Comparison of ENCODE assay signal across 11 mouse cellular contexts in genomic region chr10:62401641-62402111, GRCm38 (mm10). TPM values are rescaled to one million over a fixed set of nuclear protein-coding genes. Genes with fewer than 3 reads are reported as not detected.
DNase-seq lines count a peak whose midpoint lies in the region; ATAC-seq and TF ChIP-seq lines count a peak whose summit lies in the region.
"Had no signal": no experiment of that assay in that cellular context is flagged by ENCODE, and none has a peak within 500 bp of the region (broad histone marks: within the 10 kb centered on the region; RNA-seq: fewer than 3 reads in every experiment).

No protein-coding gene starts in this region.

- no peaks in the 10 kb centered on the region for H3K27me3 ChIP-seq in heart, adult 2 months (ENCODE audit: control insufficient read depth, insufficient read depth, low read length)
- H3K27me3 ChIP-seq in heart, embryonic 10.5 days (ENCODE audit: insufficient read depth, poor library complexity, severe bottlenecking), result peaks cover 17% of the 10 kb centered on the region; the same call in 1 of the 2 replicates
- H3K27me3 ChIP-seq in E14TG2a.4 (ENCODE audit: insufficient read depth, low read length), result peaks cover 72% of the 10 kb centered on the region
- peaks cover 12% of the 10 kb centered on the region; the same call in 1 of the 2 replicates for H3K27me3 ChIP-seq in heart, postnatal 0 days (ENCODE audit: control insufficient read depth, insufficient read depth, low read length)
- H3K27me3 ChIP-seq in intestine, postnatal 0 days (replicated peaks; ENCODE audit: control insufficient read depth, insufficient read depth, low read length), result no peaks in the 10 kb centered on the region

- H3K27ac ChIP-seq in heart, adult 2 months, result no peak overlapping the region
- no peak overlapping the region for H3K27ac ChIP-seq in heart, embryonic 10.5 days
- H3K27ac ChIP-seq in heart, postnatal 0 days (ENCODE audit: low read depth), result no peak overlapping the region
- H3K27ac ChIP-seq in intestine, postnatal 0 days (ENCODE audit: low read depth, low read length), result no peak overlapping the region
- H3K27ac ChIP-seq: embryonic facial prominence, embryonic 15.5 days; liver, embryonic 14.5 days had no signal

- no peak overlapping the region for H3K9ac ChIP-seq in heart, adult 2 months (ENCODE audit: low read depth, low read length)
- H3K9ac ChIP-seq in heart, postnatal 0 days (replicated peaks; ENCODE audit: low read depth, low read length), result no peak overlapping the region
- H3K9ac ChIP-seq in intestine, postnatal 0 days (ENCODE audit: low read depth, low read length), result no peak overlapping the region
- H3K9ac ChIP-seq: embryonic facial prominence, embryonic 15.5 days; liver, embryonic 14.5 days had no signal

- no peaks in the 10 kb centered on the region for H3K4me1 ChIP-seq in heart, adult 2 months (ENCODE audit: control insufficient read depth, insufficient read depth, low read length)
- peaks cover 13% of the 10 kb centered on the region for H3K4me1 ChIP-seq in heart, embryonic 10.5 days
- H3K4me1 ChIP-seq in E14TG2a.4 (replicated peaks; ENCODE audit: low read depth, low read length), result peaks cover 31% of the 10 kb centered on the region
- H3K4me1 ChIP-seq in heart, postnatal 0 days (ENCODE audit: control insufficient read depth, insufficient read depth), result no peaks in the 10 kb centered on the region
- no peaks in the 10 kb centered on the region for H3K4me1 ChIP-seq in intestine, postnatal 0 days (replicated peaks; ENCODE audit: control insufficient read depth, insufficient read depth, low read length)
- H3K4me1 ChIP-seq: embryonic facial prominence, embryonic 15.5 days had no signal

- no peak for TF ChIP-seq CTCF in heart, adult 2 months (IDR thresholded peaks at IDR 0.05)
- TF ChIP-seq CTCF in E14TG2a.4 (conservative IDR thresholded peaks at IDR 0.05; ENCODE audit: low read length), result no peak
- TF ChIP-seq CTCF in heart, postnatal 0 days (IDR thresholded peaks at IDR 0.05; ENCODE audit: low read depth), result no peak
- TF ChIP-seq CTCF in intestine, postnatal 0 days (IDR thresholded peaks at IDR 0.05; ENCODE audit: low read depth), result no peak

- no peaks in the 10 kb centered on the region for H3K9me3 ChIP-seq in heart, embryonic 10.5 days
- no peaks in the 10 kb centered on the region for H3K9me3 ChIP-seq in E14TG2a.4 (ENCODE audit: low read length)
- H3K9me3 ChIP-seq in heart, postnatal 0 days (replicated peaks; ENCODE audit: control insufficient read depth, low read length), result no peaks in the 10 kb centered on the region
- no peaks in the 10 kb centered on the region for H3K9me3 ChIP-seq in intestine, postnatal 0 days (ENCODE audit: control insufficient read depth)
- H3K9me3 ChIP-seq: embryonic facial prominence, embryonic 15.5 days had no signal

- H3K79me2 ChIP-seq in heart, adult 2 months (replicated peaks; ENCODE audit: control insufficient read depth, insufficient read depth, low read length), result no peaks in the 10 kb centered on the region

- H3K4me2 ChIP-seq in heart, postnatal 0 days (ENCODE audit: low read depth, low read length), result no peak overlapping the region
- no peak overlapping the region for H3K4me2 ChIP-seq in intestine, postnatal 0 days (replicated peaks; ENCODE audit: low read depth)
- H3K4me2 ChIP-seq: embryonic facial prominence, embryonic 15.5 days had no signal

- no peak for TF ChIP-seq POLR2A in heart, adult 2 months (IDR thresholded peaks at IDR 0.05; ENCODE audit: insufficient read depth, low read depth, low read length)

- intact Hi-C loops in heart, adult 2 months (cut with DNase I), result no loop called here

- peak; percentile 39 for ATAC-seq in heart, postnatal 0 days (ENCODE audit: insufficient read depth, low read depth)
- no peak for ATAC-seq in intestine, postnatal 0 days

- no peak for TF ChIP-seq EP300 in heart, adult 2 months (IDR thresholded peaks at IDR 0.05; ENCODE audit: insufficient read depth, low read depth, low read length)
- TF ChIP-seq EP300 in heart, postnatal 0 days (IDR thresholded peaks at IDR 0.05; ENCODE audit: low read depth), result no peak

- WGBS in heart, adult 2 months, result 61% methylated on average over 19 of the region's 19 CpGs
- WGBS in heart, embryonic 10.5 days, result 82% methylated on average over 19 of the region's 19 CpGs
- 75% methylated on average over 19 of the region's 19 CpGs for WGBS in heart, postnatal 0 days
- 84% methylated on average over 19 of the region's 19 CpGs for WGBS in intestine, postnatal 0 days

- H3K4me3 ChIP-seq in heart, adult 2 months, result no peak overlapping the region
- H3K4me3 ChIP-seq in heart, embryonic 10.5 days, result no peak overlapping the region
- H3K4me3 ChIP-seq in E14TG2a.4 (replicated peaks; ENCODE audit: low read length), result peak overlapping the region; percentile 43; the same call in 1 of the 2 replicates
- no peak overlapping the region for H3K4me3 ChIP-seq in heart, postnatal 0 days (ENCODE audit: low read depth, low read length)
- no peak overlapping the region for H3K4me3 ChIP-seq in intestine, postnatal 0 days (ENCODE audit: low read depth, low read length)
- H3K4me3 ChIP-seq: embryonic facial prominence, embryonic 15.5 days had no signal

- DNase-seq in heart, adult 2 months, result peak; percentile 57 to 58
- DNase-seq in heart, embryonic 10.5 days (ENCODE audit: low spot score), result no peak
- peak; percentile 25 for DNase-seq in cerebellum, adult 8-10 months
- DNase-seq in heart, postnatal 0 days (ENCODE audit: low spot score), result no peak
- no peak for DNase-seq in neural tube, embryonic 10.5 days (ENCODE audit: extremely low spot score, low spot score)
- DNase-seq in embryo, embryonic 11 days, result no peak
- DNase-seq: retina, postnatal 1 day had no signal

- H3K36me3 ChIP-seq in heart, adult 2 months (ENCODE audit: control insufficient read depth, insufficient read depth, low read length), result no peaks in the 10 kb centered on the region
- H3K36me3 ChIP-seq in heart, embryonic 10.5 days, result no peaks in the 10 kb centered on the region
- H3K36me3 ChIP-seq in E14TG2a.4 (ENCODE audit: insufficient read depth, low read length), result no peaks in the 10 kb centered on the region
- H3K36me3 ChIP-seq in heart, postnatal 0 days (replicated peaks; ENCODE audit: control insufficient read depth, insufficient read depth, low read length), result no peaks in the 10 kb centered on the region
- H3K36me3 ChIP-seq in intestine, postnatal 0 days (ENCODE audit: control insufficient read depth, insufficient read depth), result peaks cover 23% of the 10 kb centered on the region; the same call in 1 of the 2 replicates
- H3K36me3 ChIP-seq: embryonic facial prominence, embryonic 15.5 days had no signal

RNA-seq across cellular contexts. Expression of gene Hkdc1, which starts 20.6 kb away (rescaled TPM):
- total RNA-seq in heart, adult 2 months (2021), result not detected
- not detected in 2 replicates for polyA plus RNA-seq in heart, adult 2 months (2012; rRNA removed)
- 2.2 and 4.7 TPM in 2 replicates for polyA plus RNA-seq in heart, embryonic 10.5 days (2016; fragmentation: Nextera tagmentation; extraction: Ambion mirVana)
- not detected in 2 replicates for total RNA-seq in heart, postnatal 0 days (2014; rRNA removed; ENCODE audit: low replicate concordance)
- polyA plus RNA-seq in heart, postnatal 0 days (2015; fragmentation: Nextera tagmentation; extraction: Ambion mirVana), result 0.03 TPM in 1 of 2 replicates, not detected in the other
- 37.7 and 47.1 TPM in 2 replicates for polyA plus RNA-seq in intestine, postnatal 0 days (2015; fragmentation: Nextera tagmentation; extraction: Ambion mirVana)

RNA-seq across cellular contexts. Expression of gene Hk1, which starts 22.0 kb away (rescaled TPM):
- 100 to 1,000 TPM; 120 TPM for total RNA-seq in heart, adult 2 months (2021)
- polyA plus RNA-seq in heart, adult 2 months (2012; rRNA removed), result 71.0 and 81.9 TPM in 2 replicates
- polyA plus RNA-seq in heart, embryonic 10.5 days (2016; fragmentation: Nextera tagmentation; extraction: Ambion mirVana), result 157 and 286 TPM in 2 replicates
- 100.0 and 140 TPM in 2 replicates for total RNA-seq in heart, postnatal 0 days (2014; rRNA removed; ENCODE audit: low replicate concordance)
- 128 and 148 TPM in 2 replicates for polyA plus RNA-seq in heart, postnatal 0 days (2015; fragmentation: Nextera tagmentation; extraction: Ambion mirVana)
- polyA plus RNA-seq in intestine, postnatal 0 days (2015; fragmentation: Nextera tagmentation; extraction: Ambion mirVana), result 10.1 and 11.1 TPM in 2 replicates

RNA-seq across cellular contexts. Expression of gene 4930507D05Rik, which starts 47.6 kb away (rescaled TPM):
- total RNA-seq in heart, adult 2 months (2021), result under 1 TPM; 0.18 to 0.36 TPM
- polyA plus RNA-seq in heart, adult 2 months (2012; rRNA removed), result 0.12 and 0.38 TPM in 2 replicates
- 0.76 and 0.95 TPM in 2 replicates for polyA plus RNA-seq in heart, embryonic 10.5 days (2016; fragmentation: Nextera tagmentation; extraction: Ambion mirVana)
- 0.15 and 3.2 TPM in 2 replicates for total RNA-seq in heart, postnatal 0 days (2014; rRNA removed; ENCODE audit: low replicate concordance)
- 0.19 and 0.36 TPM in 2 replicates for polyA plus RNA-seq in heart, postnatal 0 days (2015; fragmentation: Nextera tagmentation; extraction: Ambion mirVana)
- 0.14 TPM in 2 replicates for polyA plus RNA-seq in intestine, postnatal 0 days (2015; fragmentation: Nextera tagmentation; extraction: Ambion mirVana)

RNA-seq across cellular contexts. Expression of gene Supv3l1, which starts 47.9 kb away (rescaled TPM):
- 10 to 100 TPM; 36.0 to 36.7 TPM for total RNA-seq in heart, adult 2 months (2021)
- polyA plus RNA-seq in heart, adult 2 months (2012; rRNA removed), result 25.4 and 42.7 TPM in 2 replicates
- 32.8 and 36.0 TPM in 2 replicates for polyA plus RNA-seq in heart, embryonic 10.5 days (2016; fragmentation: Nextera tagmentation; extraction: Ambion mirVana)
- total RNA-seq in heart, postnatal 0 days (2014; rRNA removed; ENCODE audit: low replicate concordance), result 34.1 and 35.9 TPM in 2 replicates
- polyA plus RNA-seq in heart, postnatal 0 days (2015; fragmentation: Nextera tagmentation; extraction: Ambion mirVana), result 23.2 and 26.3 TPM in 2 replicates
- 12.8 and 13.6 TPM in 2 replicates for polyA plus RNA-seq in intestine, postnatal 0 days (2015; fragmentation: Nextera tagmentation; extraction: Ambion mirVana)

Comparison
In these comparisons a context has a peak if more than half of its experiments do, and no peak if none do; other contexts are left out.
1. DNase-seq: peak in heart, adult 2 months (2 of 2) and cerebellum, adult 8-10 months (single experiment); none in heart, embryonic 10.5 days (single experiment), heart, postnatal 0 days (single experiment), neural tube, embryonic 10.5 days (single experiment) and embryo, embryonic 11 days (single experiment).